Mouse (Mus musculus) heart, embryonic 12.5 days (tissue): ENCODE data around the gene Ccdc167. TPM values are rescaled to one million over a fixed set of nuclear protein-coding genes. Genes with fewer than 3 reads are reported as not detected.

Experiments used
- ATAC-seq: fragments of 200-750 bp; cut with Nextera tagmentation; 2 replicates; pipeline ENCODE4 v1.8.0; 2017; ENCODE audit warnings: moderate TSS enrichment, moderate library complexity; ENCODE audit not compliant: insufficient number of reproducible peaks, low FRiP score
- H3K27ac ChIP-seq: fragments of 300-500 bp; sonication (generic); 2 replicates; pipeline ENCODE4 v1.5.1; 2016; ENCODE audit warnings: mild to moderate bottlenecking, moderate library complexity; ENCODE audit not compliant: poor library complexity, severe bottlenecking
- H3K27me3 ChIP-seq: fragments of 300-500 bp; sonication (generic); replicated peaks from 2 replicates; pipeline ENCODE4 v1.6.1; 2016; ENCODE audit warnings: mild to moderate bottlenecking, moderate library complexity
- H3K36me3 ChIP-seq: fragments of 300-500 bp; sonication (generic); 2 replicates; pipeline ENCODE4 v1.6.1; 2016; ENCODE audit warnings: mild to moderate bottlenecking, moderate library complexity
- H3K4me1 ChIP-seq: fragments of 300-500 bp; sonication (generic); replicated peaks from 2 replicates; pipeline ENCODE4 v1.6.1; 2016; ENCODE audit warnings: mild to moderate bottlenecking
- H3K4me2 ChIP-seq: fragments of 300-500 bp; sonication (generic); 2 replicates; pipeline ENCODE4 v1.6.1; 2016; ENCODE audit warnings: mild to moderate bottlenecking, moderate library complexity
- H3K4me3 ChIP-seq: fragments of 300-500 bp; sonication (generic); 2 replicates; pipeline ENCODE4 v1.5.1; 2016; ENCODE audit warnings: mild to moderate bottlenecking
- H3K9ac ChIP-seq: fragments of 300-500 bp; sonication (generic); 2 replicates; pipeline ENCODE4 v1.6.1; 2016; ENCODE audit warnings: mild to moderate bottlenecking, moderate library complexity
- H3K9me3 ChIP-seq: fragments of 300-500 bp; sonication (generic); replicated peaks from 2 replicates; pipeline ENCODE4 v1.6.1; 2016; ENCODE audit warnings: mild to moderate bottlenecking, moderate library complexity
- WGBS: fragments of 180-500 bp; shearing (Covaris S2); methylation state at CpG from one replicate; pipeline ENCODE4 v1.1.7; 2016; 5-methylcytosine and 5-hydroxymethylcytosine counted together
- polyA plus RNA-seq: library from polyadenylated mRNA; unstranded; fragments of >200 nt; fragmentation: Nextera tagmentation; extraction: Ambion mirVana; gene quantifications from 2 replicates; pipeline ENCODE4 v1.2.1, GENCODE M21; 2016

The Ccdc167 gene
- polyA plus RNA-seq, 1 experiment from 2014 or later, result 15.8 TPM

GRCm38 (mm10) chr17:29686771-29687170 lies 30.1 kb downstream of the Ccdc167 start:
- 80% methylated on average over 5 of the region's 5 CpGs for WGBS
- peaks cover 49% of the 10 kb centered on the region for H3K4me1 ChIP-seq
- no peak overlapping the region for H3K9ac ChIP-seq
- H3K9me3 ChIP-seq, result 0 out of 2 replicates have a peak, but pooled peaks cover 4% of the 10 kb centered on the region
- no peak overlapping the region for H3K4me3 ChIP-seq
- H3K36me3 ChIP-seq, result peaks cover 93% of the 10 kb centered on the region
- H3K4me2 ChIP-seq, result no peak overlapping the region
- H3K27ac ChIP-seq, result peak overlapping the region; percentile 88; the same call in 1 of the 2 replicates
- H3K27me3 ChIP-seq, result no peaks in the 10 kb centered on the region
- peak; percentile 77 for ATAC-seq

- peaks cover 54% of the 10 kb centered on the region for H3K4me1 ChIP-seq
- H3K4me2 ChIP-seq, result no peak overlapping the region
- H3K4me3 ChIP-seq, result no peak overlapping the region
- H3K36me3 ChIP-seq, result peaks cover 93% of the 10 kb centered on the region
- 0 out of 2 replicates have a peak, but pooled peaks cover 4% of the 10 kb centered on the region for H3K9me3 ChIP-seq
- no peak overlapping the region for H3K27ac ChIP-seq
- no peak overlapping the region for H3K9ac ChIP-seq
- ATAC-seq, result no peak
- WGBS, result 61% methylated on average over 4 of the region's 4 CpGs
- no peaks in the 10 kb centered on the region for H3K27me3 ChIP-seq
Measured at GRCm38 (mm10) chr17:29684275-29684674, 32.6 kb downstream of the Ccdc167 start.

- peaks cover 93% of the 10 kb centered on the region for H3K36me3 ChIP-seq
- no peak overlapping the region for H3K9ac ChIP-seq
- no peak overlapping the region for H3K4me2 ChIP-seq
- ATAC-seq, result no peak
- H3K27ac ChIP-seq, result no peak overlapping the region
- no peaks in the 10 kb centered on the region for H3K9me3 ChIP-seq
- no peaks in the 10 kb centered on the region for H3K27me3 ChIP-seq
- WGBS, result 46% methylated on average over 2 of the region's 2 CpGs
- H3K4me1 ChIP-seq, result peaks cover 46% of the 10 kb centered on the region
- H3K4me3 ChIP-seq, result no peak overlapping the region
Measured at GRCm38 (mm10) chr17:29683127-29683526, 33.7 kb downstream of the Ccdc167 start.

- Histone ChIP-seq H3K27me3 (no peaks in the 10 kb centered on the region), H3K4me1 (peaks cover 39% of the 10 kb centered on the region), H3K36me3 (peaks cover 95% of the 10 kb centered on the region), H3K4me3 (no peak overlapping the region), H3K4me2 (no peak overlapping the region), H3K27ac (no peak overlapping the region), H3K9me3 (no peaks in the 10 kb centered on the region), H3K9ac (no peak overlapping the region)
- WGBS, result 85% methylated on average over 7 of the region's 7 CpGs
- ATAC-seq, result no peak
Measured at GRCm38 (mm10) chr17:29682261-29682660, 34.6 kb downstream of the Ccdc167 start.

- H3K27ac ChIP-seq, result no peak overlapping the region
- H3K4me3 ChIP-seq, result no peak overlapping the region
- H3K27me3 ChIP-seq, result no peaks in the 10 kb centered on the region
- no peaks in the 10 kb centered on the region for H3K9me3 ChIP-seq
- H3K4me1 ChIP-seq, result peaks cover 34% of the 10 kb centered on the region
- ATAC-seq, result no peak
- no peak overlapping the region for H3K9ac ChIP-seq
- H3K4me2 ChIP-seq, result no peak overlapping the region
- H3K36me3 ChIP-seq, result peaks cover 95% of the 10 kb centered on the region
- WGBS, result 96% methylated on average over 9 of the region's 9 CpGs
Measured at GRCm38 (mm10) chr17:29681669-29682068, 35.2 kb downstream of the Ccdc167 start.

GRCm38 (mm10) chr17:29680921-29681320 lies 35.9 kb downstream of the Ccdc167 start:
- Histone ChIP-seq H3K4me1 (peaks cover 26% of the 10 kb centered on the region), H3K27me3 (no peaks in the 10 kb centered on the region), H3K4me2 (no peak overlapping the region), H3K36me3 (peaks cover 95% of the 10 kb centered on the region), H3K9me3 (no peaks in the 10 kb centered on the region), H3K4me3 (no peak overlapping the region), H3K27ac (no peak overlapping the region), H3K9ac (no peak overlapping the region)
- WGBS, result 53% methylated on average over 2 of the region's 2 CpGs
- ATAC-seq, result no peak

GRCm38 (mm10) chr17:29680174-29680573 lies 36.7 kb downstream of the Ccdc167 start:
- no peak overlapping the region for H3K4me3 ChIP-seq
- no peak for ATAC-seq
- 71% methylated on average over 2 of the region's 2 CpGs for WGBS
- H3K27me3 ChIP-seq, result no peaks in the 10 kb centered on the region
- peaks cover 24% of the 10 kb centered on the region for H3K4me1 ChIP-seq
- H3K27ac ChIP-seq, result no peak overlapping the region
- H3K36me3 ChIP-seq, result peaks cover 95% of the 10 kb centered on the region
- no peak overlapping the region for H3K4me2 ChIP-seq
- H3K9ac ChIP-seq, result no peak overlapping the region
- no peaks in the 10 kb centered on the region for H3K9me3 ChIP-seq

GRCm38 (mm10) chr17:29679038-29679767 lies 37.6 kb downstream of the Ccdc167 start:
- H3K9ac ChIP-seq, result no peak overlapping the region
- no peaks in the 10 kb centered on the region for H3K27me3 ChIP-seq
- H3K36me3 ChIP-seq, result peaks cover 95% of the 10 kb centered on the region
- no peaks in the 10 kb centered on the region for H3K9me3 ChIP-seq
- ATAC-seq, result no peak
- H3K4me2 ChIP-seq, result no peak overlapping the region
- no peak overlapping the region for H3K27ac ChIP-seq
- H3K4me3 ChIP-seq, result no peak overlapping the region
- 78% methylated on average over 6 of the region's 6 CpGs for WGBS
- peaks cover 18% of the 10 kb centered on the region for H3K4me1 ChIP-seq

GRCm38 (mm10) chr17:29678526-29678925 lies 38.3 kb downstream of the Ccdc167 start:
- Histone ChIP-seq H3K36me3 (peaks cover 93% of the 10 kb centered on the region), H3K27me3 (no peaks in the 10 kb centered on the region), H3K4me3 (no peak overlapping the region), H3K9ac (no peak overlapping the region), H3K4me2 (no peak overlapping the region), H3K4me1 (peaks cover 14% of the 10 kb centered on the region), H3K9me3 (no peaks in the 10 kb centered on the region), H3K27ac (no peak overlapping the region)
- WGBS, result 84% methylated on average over 8 of the region's 8 CpGs
- ATAC-seq, result no peak

GRCm38 (mm10) chr17:29673325-29673724 lies 43.5 kb downstream of the Ccdc167 start:
- Histone ChIP-seq H3K4me3 (no peak overlapping the region), H3K9me3 (no peaks in the 10 kb centered on the region), H3K27me3 (no peaks in the 10 kb centered on the region), H3K9ac (no peak overlapping the region), H3K4me2 (no peak overlapping the region), H3K36me3 (peaks cover 74% of the 10 kb centered on the region), H3K4me1 (peaks cover 6% of the 10 kb centered on the region), H3K27ac (no peak overlapping the region)
- WGBS, result 94% methylated on average over 4 of the region's 4 CpGs
- no peak for ATAC-seq

- H3K27ac ChIP-seq, result no peak overlapping the region
- 93% methylated on average over 2 of the region's 2 CpGs for WGBS
Measured at GRCm38 (mm10) chr17:29671021-29671420, 45.8 kb downstream of the Ccdc167 start.

GRCm38 (mm10) chr17:29669936-29670335 lies 46.9 kb downstream of the Ccdc167 start:
- peaks cover 9% of the 10 kb centered on the region for H3K4me1 ChIP-seq
- no peaks in the 10 kb centered on the region for H3K27me3 ChIP-seq
- H3K9me3 ChIP-seq, result no peaks in the 10 kb centered on the region
- peak; percentile 72; the same call in 1 of the 2 replicates for ATAC-seq
- H3K27ac ChIP-seq, result no peak overlapping the region
- no peak overlapping the region for H3K4me2 ChIP-seq
- H3K36me3 ChIP-seq, result peaks cover 67% of the 10 kb centered on the region
- no peak overlapping the region for H3K4me3 ChIP-seq
- H3K9ac ChIP-seq, result no peak overlapping the region

More at GRCm38 (mm10) chr17:29671021-29671420, 45.8 kb downstream of the Ccdc167 start:
- Histone ChIP-seq H3K27me3 (no peaks in the 10 kb centered on the region), H3K9ac (no peak overlapping the region), H3K4me1 (peaks cover 9% of the 10 kb centered on the region), H3K9me3 (no peaks in the 10 kb centered on the region), H3K4me2 (no peak overlapping the region), H3K4me3 (no peak overlapping the region), H3K36me3 (peaks cover 70% of the 10 kb centered on the region)
- no peak for ATAC-seq
